Mouse (Mus musculus): ENCODE results near the gene Slc15a5. TPM values are rescaled to one million over a fixed set of nuclear protein-coding genes. Genes with fewer than 3 reads are reported as not detected.

Gene Slc15a5
- total and polyA plus RNA-seq, 3 experiments, result not detected

GRCm38 (mm10) chr6:137934545-137935298, 145.0 kb downstream of the Slc15a5 start:
- peaks cover 1% of the 10 kb centered on the region; the same call in 1 of the 2 replicates for H3K4me1 ChIP-seq (ENCODE audit: control insufficient read depth, insufficient read depth, low read length)
- H3K9ac ChIP-seq (ENCODE audit: low read depth, low read length), result no peak overlapping the region
- H3K27me3 ChIP-seq (ENCODE audit: control insufficient read depth, insufficient read depth, low read length), result no peaks in the 10 kb centered on the region
- H3K36me3 ChIP-seq (ENCODE audit: control insufficient read depth, insufficient read depth, low read length), result no peaks in the 10 kb centered on the region
- TF ChIP-seq POLR2A (IDR thresholded peaks at IDR 0.05; ENCODE audit: insufficient read depth, low read depth, low read length) (no peak), EP300 (IDR thresholded peaks at IDR 0.05; ENCODE audit: insufficient read depth, low read depth, low read length) (no peak), CTCF (IDR thresholded peaks at IDR 0.05) (no peak)
- no peaks in the 10 kb centered on the region for H3K79me2 ChIP-seq (replicated peaks; ENCODE audit: control insufficient read depth, insufficient read depth, low read length)
- 53% methylated on average over 3 of the region's 3 CpGs for WGBS
- DNase-seq, result no peak
- H3K27ac ChIP-seq, result no peak overlapping the region
- no peak overlapping the region for H3K4me3 ChIP-seq
- intact Hi-C loops (cut with DNase I), result no loop called here

Other genes starting within 250 kb of the Slc15a5 start
- 100 to 1,000 TPM; 104 to 144 TPM for gene Mgst1, start 60.4 kb upstream of the Slc15a5 start, total RNA-seq (2021)
- 120 and 127 TPM in 2 replicates for gene Mgst1, start 60.4 kb upstream of the Slc15a5 start, polyA plus RNA-seq (2012; rRNA removed)